Mouse (Mus musculus): ENCODE results near the gene Dzip1.

GRCm38 (mm10) chr14:118922251-118922650, 3.0 kb downstream of the Dzip1 start:
- no peak for TF ChIP-seq CTCF (IDR thresholded peaks at IDR 0.05; ENCODE audit: low read depth, low read length)
- no peak for TF ChIP-seq POLR2AphosphoS5 (IDR thresholded peaks at IDR 0.05; ENCODE audit: insufficient replicate concordance, low read depth, low read length)
- TF ChIP-seq GATA1 (IDR thresholded peaks at IDR 0.05; ENCODE audit: borderline replicate concordance, low read length): no peak

All from G1E (cell line).